Comparison of ENCODE assay signal across 8 mouse cellular contexts in the genomic region with DNA sequence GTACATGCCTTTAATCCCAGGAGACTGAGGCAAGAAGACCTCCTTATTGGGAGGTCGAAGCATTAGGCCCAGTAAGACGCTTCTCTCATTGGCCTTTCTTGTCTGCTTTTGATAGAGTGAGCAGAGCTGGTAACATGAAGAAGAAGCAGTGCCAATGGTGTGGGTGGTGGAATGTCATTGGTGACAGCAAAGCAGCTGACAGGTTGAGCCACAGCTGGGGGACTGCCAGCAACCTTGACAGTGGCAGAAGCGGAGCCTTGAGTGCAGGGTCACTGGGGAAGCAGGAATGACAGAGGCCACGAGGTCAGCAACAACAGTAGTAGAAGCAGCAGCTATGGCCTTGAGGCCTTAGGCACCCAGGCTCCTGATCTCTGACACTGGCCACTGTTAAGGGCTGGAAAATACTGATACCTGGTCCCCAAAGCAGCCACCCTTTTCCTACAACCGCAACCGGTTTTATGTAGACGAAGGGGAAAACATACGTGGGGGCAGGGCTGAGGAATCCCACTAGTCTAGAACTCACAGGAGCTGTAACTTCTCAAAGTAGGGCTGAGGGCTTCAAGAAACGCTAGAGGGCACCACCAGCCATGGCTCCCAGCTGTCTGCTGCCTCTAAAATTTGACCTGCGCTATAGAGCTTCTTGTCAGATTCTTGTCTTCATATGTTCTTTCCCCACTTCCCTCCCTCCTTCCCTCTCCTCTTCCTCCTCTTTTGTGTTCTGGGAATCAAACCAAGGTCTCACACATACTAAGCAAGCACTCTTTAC. TPM values are rescaled to one million over a fixed set of nuclear protein-coding genes. Genes with fewer than 3 reads are reported as not detected.
A peak's percentile ranks its signal among the peaks of the same experiment; 100 is the strongest.
DNase-seq lines count a peak whose midpoint lies in the region; ATAC-seq and TF ChIP-seq lines count a peak whose summit lies in the region.

No protein-coding gene starts in this region.

- no peak for TF ChIP-seq POLR2A in thymus, adult 2 months (IDR thresholded peaks at IDR 0.05; ENCODE audit: control insufficient read depth, extremely low read depth, insufficient read depth, low read length, poor library complexity)

- no peak overlapping the region for H3K4me2 ChIP-seq in forebrain, postnatal 0 days (ENCODE audit: low read depth)
- H3K4me2 ChIP-seq in forebrain, embryonic 13.5 days: no peak overlapping the region
- H3K4me2 ChIP-seq in lung, postnatal 0 days (replicated peaks; ENCODE audit: low read depth, low read length): no peak overlapping the region

- no peak for ATAC-seq in forebrain, postnatal 0 days
- no peak for ATAC-seq in forebrain, embryonic 13.5 days
- ATAC-seq in lung, postnatal 0 days: no peak

- peak; percentile 11 for DNase-seq in forebrain, postnatal 0 days
- DNase-seq in urinary bladder, adult 18-20 months (ENCODE audit: low spot score in 2 of 2): peak; percentile 25 to 26
- DNase-seq in urinary bladder, adult 2 months (ENCODE audit: low spot score): no peak
- DNase-seq in cerebellum, postnatal 36 days: peak; percentile 32 to 35
- DNase-seq in heart, postnatal 4 days: peak; percentile 55
- peak; percentile 60 for DNase-seq in lung, postnatal 0 days (ENCODE audit: low spot score)
- peak; percentile 70 for DNase-seq in thymus, adult 2 months

- TF ChIP-seq EP300 in lung, postnatal 0 days (IDR thresholded peaks at IDR 0.05): no peak

- H3K9ac ChIP-seq in forebrain, postnatal 0 days: no peak overlapping the region
- H3K9ac ChIP-seq in forebrain, embryonic 13.5 days: no peak overlapping the region
- H3K9ac ChIP-seq in lung, postnatal 0 days (replicated peaks; ENCODE audit: low read depth): no peak overlapping the region

- 49% methylated on average over 10 of the region's 10 CpGs for WGBS in forebrain, postnatal 0 days
- WGBS in forebrain, embryonic 13.5 days: 42% methylated on average over 10 of the region's 10 CpGs
- WGBS in lung, postnatal 0 days: 29% methylated on average over 10 of the region's 10 CpGs
- WGBS in thymus, adult 2 months: 46% methylated on average over 10 of the region's 10 CpGs

- no peak overlapping the region for H3K27ac ChIP-seq in forebrain, postnatal 0 days (ENCODE audit: low read depth, low read length)
- no peak overlapping the region for H3K27ac ChIP-seq in forebrain, embryonic 13.5 days
- no peak overlapping the region for H3K27ac ChIP-seq in lung, postnatal 0 days (ENCODE audit: low read length)
- H3K27ac ChIP-seq in thymus, adult 2 months (ENCODE audit: control insufficient read depth, insufficient read depth, low read length): no peak overlapping the region

- no peaks in the 10 kb centered on the region for H3K9me3 ChIP-seq in forebrain, postnatal 0 days (ENCODE audit: low read length)
- no peaks in the 10 kb centered on the region for H3K9me3 ChIP-seq in forebrain, embryonic 13.5 days (replicated peaks)
- H3K9me3 ChIP-seq in lung, postnatal 0 days (ENCODE audit: low read length): no peaks in the 10 kb centered on the region

- H3K4me1 ChIP-seq in forebrain, postnatal 0 days (ENCODE audit: insufficient read depth): no peaks in the 10 kb centered on the region
- no peaks in the 10 kb centered on the region for H3K4me1 ChIP-seq in forebrain, embryonic 13.5 days
- H3K4me1 ChIP-seq in lung, postnatal 0 days (ENCODE audit: insufficient read depth, low read depth, low read length): no peaks in the 10 kb centered on the region
- 0 out of 2 replicates have a peak, but pooled peaks cover 4% of the 10 kb centered on the region for H3K4me1 ChIP-seq in thymus, adult 2 months (replicated peaks; ENCODE audit: control insufficient read depth, insufficient read depth, low read length)

- no peaks in the 10 kb centered on the region for H3K36me3 ChIP-seq in forebrain, postnatal 0 days (ENCODE audit: insufficient read depth)
- no peaks in the 10 kb centered on the region for H3K36me3 ChIP-seq in forebrain, embryonic 13.5 days (ENCODE audit: poor library complexity, severe bottlenecking)
- H3K36me3 ChIP-seq in lung, postnatal 0 days (ENCODE audit: insufficient read depth, low read length): no peaks in the 10 kb centered on the region
- no peaks in the 10 kb centered on the region for H3K36me3 ChIP-seq in thymus, adult 2 months (ENCODE audit: control insufficient read depth, insufficient read depth, low read length)

- peaks cover 1% of the 10 kb centered on the region; the same call in 1 of the 2 replicates for H3K27me3 ChIP-seq in forebrain, postnatal 0 days (ENCODE audit: insufficient read depth, low read length)
- H3K27me3 ChIP-seq in forebrain, embryonic 13.5 days: peaks cover 16% of the 10 kb centered on the region
- H3K27me3 ChIP-seq in lung, postnatal 0 days (replicated peaks; ENCODE audit: insufficient read depth, low read length): no peaks in the 10 kb centered on the region
- H3K27me3 ChIP-seq in thymus, adult 2 months (ENCODE audit: control insufficient read depth, insufficient read depth, low read length): no peaks in the 10 kb centered on the region

- peak; percentile 53 for TF ChIP-seq CTCF in forebrain, postnatal 0 days (IDR thresholded peaks at IDR 0.05; ENCODE audit: low read depth)
- TF ChIP-seq CTCF in lung, postnatal 0 days (IDR thresholded peaks at IDR 0.05): peak; percentile 75
- TF ChIP-seq CTCF in thymus, adult 2 months (IDR thresholded peaks at IDR 0.05; ENCODE audit: borderline replicate concordance, control insufficient read depth, extremely low read depth, insufficient read depth, low read length, poor library complexity): no peak; the same call in 1 of the 2 replicates

- H3K4me3 ChIP-seq in forebrain, postnatal 0 days (ENCODE audit: low read depth, low read length): no peak overlapping the region
- no peak overlapping the region for H3K4me3 ChIP-seq in forebrain, embryonic 13.5 days
- H3K4me3 ChIP-seq in lung, postnatal 0 days (ENCODE audit: low read depth, low read length): no peak overlapping the region
- H3K4me3 ChIP-seq in thymus, adult 2 months (ENCODE audit: control insufficient read depth, insufficient read depth, low read length): no peak overlapping the region

RNA-seq across cellular contexts. Expression of a gene that starts 20.9 kb away (rescaled TPM):
- total RNA-seq in forebrain, postnatal 0 days (2014; rRNA removed): 0.14 TPM in 1 of 2 replicates, not detected in the other
- 0.11 TPM in 1 of 2 replicates, not detected in the other for polyA plus RNA-seq in forebrain, postnatal 0 days (2015; fragmentation: Nextera tagmentation; extraction: Ambion mirVana)
- 0.16 TPM in 1 of 2 replicates, not detected in the other for polyA plus RNA-seq in forebrain, embryonic 13.5 days (2015; fragmentation: Nextera tagmentation; extraction: Ambion mirVana)
- polyA plus RNA-seq in urinary bladder, adult 2 months (2012; rRNA removed): not detected in 2 replicates
- total RNA-seq in heart, postnatal 4 days (2021): 1 to 10 TPM; 2.9 to 4.8 TPM
- 0.12 and 0.15 TPM in 2 replicates for polyA plus RNA-seq in lung, postnatal 0 days (2015; fragmentation: Nextera tagmentation; extraction: Ambion mirVana)
- 0.22 and 1.1 TPM in 2 replicates for polyA plus RNA-seq in thymus, adult 2 months (2012; rRNA removed)

RNA-seq across cellular contexts. Expression of a gene that starts 32.3 kb away (rescaled TPM):
- 1.3 and 2.0 TPM in 2 replicates for total RNA-seq in forebrain, postnatal 0 days (2014; rRNA removed)
- polyA plus RNA-seq in forebrain, postnatal 0 days (2015; fragmentation: Nextera tagmentation; extraction: Ambion mirVana): 0.70 and 0.90 TPM in 2 replicates
- 0.32 and 0.34 TPM in 2 replicates for polyA plus RNA-seq in forebrain, embryonic 13.5 days (2015; fragmentation: Nextera tagmentation; extraction: Ambion mirVana)
- 43.3 and 50.5 TPM in 2 replicates for polyA plus RNA-seq in urinary bladder, adult 2 months (2012; rRNA removed)
- total RNA-seq in heart, postnatal 4 days (2021): 100 to 1,000 TPM; 709 to 766 TPM
- 2.6 and 3.3 TPM in 2 replicates for polyA plus RNA-seq in lung, postnatal 0 days (2015; fragmentation: Nextera tagmentation; extraction: Ambion mirVana)
- 6.6 and 63.0 TPM in 2 replicates for polyA plus RNA-seq in thymus, adult 2 months (2012; rRNA removed)

RNA-seq across cellular contexts. Expression of a gene that starts 52.9 kb away (rescaled TPM):
- 30.2 and 36.1 TPM in 2 replicates for total RNA-seq in forebrain, postnatal 0 days (2014; rRNA removed)
- polyA plus RNA-seq in forebrain, postnatal 0 days (2015; fragmentation: Nextera tagmentation; extraction: Ambion mirVana): 9.3 and 12.1 TPM in 2 replicates
- polyA plus RNA-seq in forebrain, embryonic 13.5 days (2015; fragmentation: Nextera tagmentation; extraction: Ambion mirVana): 25.1 and 26.6 TPM in 2 replicates
- 27.8 and 28.7 TPM in 2 replicates for polyA plus RNA-seq in urinary bladder, adult 2 months (2012; rRNA removed)
- total RNA-seq in heart, postnatal 4 days (2021): 10 to 100 TPM; 46.0 to 46.5 TPM
- 19.9 and 22.7 TPM in 2 replicates for polyA plus RNA-seq in lung, postnatal 0 days (2015; fragmentation: Nextera tagmentation; extraction: Ambion mirVana)
- 28.4 and 37.9 TPM in 2 replicates for polyA plus RNA-seq in thymus, adult 2 months (2012; rRNA removed)
